Mouse (Mus musculus) limb, embryonic 11.5 days (tissue): ENCODE data around the gene Myct1. TPM values are rescaled to one million over a fixed set of nuclear protein-coding genes. Genes with fewer than 3 reads are reported as not detected.

Experiments
- ATAC-seq: fragments of 200-750 bp; cut with Nextera tagmentation; 2 replicates; pipeline ENCODE4 v1.8.0; 2017; ENCODE audit warnings: low read depth; ENCODE audit not compliant: insufficient number of reproducible peaks, low FRiP score, low TSS enrichment
- DNase-seq: peaks from one replicate; pipeline ENCODE4 v3.0.0-alpha.2; 2015; ENCODE audit warnings: low spot score
- H3K27ac ChIP-seq: fragments of 300-500 bp; sonication (generic); replicated peaks from 2 replicates; pipeline ENCODE4 v1.5.1; 2014; ENCODE audit warnings: low read depth, mild to moderate bottlenecking, low read length
- H3K27me3 ChIP-seq: fragments of 300-500 bp; sonication (generic); 2 replicates; pipeline ENCODE4 v1.6.1; 2014; ENCODE audit warnings: mild to moderate bottlenecking, low read length, mixed read lengths; ENCODE audit not compliant: control insufficient read depth, insufficient read depth
- H3K36me3 ChIP-seq: fragments of 300-500 bp; sonication (generic); 2 replicates; pipeline ENCODE4 v1.6.1; 2014; ENCODE audit warnings: mild to moderate bottlenecking, low read length, moderate library complexity, mixed read lengths; ENCODE audit not compliant: control insufficient read depth, insufficient read depth
- H3K4me1 ChIP-seq: fragments of 300-500 bp; sonication (generic); 2 replicates; pipeline ENCODE4 v1.6.1; 2014; ENCODE audit warnings: low read length, mixed read lengths; ENCODE audit not compliant: control insufficient read depth, insufficient read depth
- H3K4me2 ChIP-seq: fragments of 300-500 bp; sonication (generic); 2 replicates; pipeline ENCODE4 v1.6.1; 2014; ENCODE audit warnings: low read depth, mild to moderate bottlenecking, moderate library complexity; ENCODE audit not compliant: severe bottlenecking
- H3K4me3 ChIP-seq: fragments of 300-500 bp; sonication (generic); 2 replicates; pipeline ENCODE4 v1.5.1; 2014; ENCODE audit warnings: low read depth, low read length
- H3K9ac ChIP-seq: fragments of 300-500 bp; sonication (generic); 2 replicates; pipeline ENCODE4 v1.6.1; 2014; ENCODE audit warnings: mild to moderate bottlenecking, low read length
- H3K9me3 ChIP-seq: fragments of 300-500 bp; sonication (generic); 2 replicates; pipeline ENCODE4 v1.6.1; 2016; ENCODE audit warnings: low read length; ENCODE audit not compliant: control insufficient read depth
- WGBS: fragments of 180-500 bp; shearing (Covaris S2); extraction: QIAGEN DNeasy Blood & Tissue Kit; methylation state at CpG from one replicate; pipeline ENCODE4 v1.1.7; 2014; 5-methylcytosine and 5-hydroxymethylcytosine counted together
- polyA plus RNA-seq: library from polyadenylated mRNA; unstranded; fragments of >200 nt; fragmentation: Nextera tagmentation; extraction: Ambion mirVana; gene quantifications from 2 replicates; pipeline ENCODE4 v1.2.1, GENCODE M21; 2014

Myct1 gene
- polyA plus RNA-seq: 3.1 and 4.1 TPM in 2 replicates

- Histone ChIP-seq H3K27ac (no peak within 1 kb of the TSS), H3K9me3 (no peaks in the 10 kb centered on the region), H3K27me3 (no peaks in the 10 kb centered on the region), H3K9ac (no peak within 1 kb of the TSS), H3K36me3 (no peaks in the 10 kb centered on the region), H3K4me1 (no peaks in the 10 kb centered on the region), H3K4me2 (no peak within 1 kb of the TSS), H3K4me3 (no peak within 1 kb of the TSS)
- no peak for DNase-seq
- 51% methylated on average over 5 of the region's 5 CpGs for whole genome bisulfite sequencing
- no peak for ATAC-seq
Measured at GRCm38 (mm10) chr10:5593464-5593863, at the start of gene Myct1. Gene Myct1, plus strand, starts transcription at chr10:5593775.

DNA sequence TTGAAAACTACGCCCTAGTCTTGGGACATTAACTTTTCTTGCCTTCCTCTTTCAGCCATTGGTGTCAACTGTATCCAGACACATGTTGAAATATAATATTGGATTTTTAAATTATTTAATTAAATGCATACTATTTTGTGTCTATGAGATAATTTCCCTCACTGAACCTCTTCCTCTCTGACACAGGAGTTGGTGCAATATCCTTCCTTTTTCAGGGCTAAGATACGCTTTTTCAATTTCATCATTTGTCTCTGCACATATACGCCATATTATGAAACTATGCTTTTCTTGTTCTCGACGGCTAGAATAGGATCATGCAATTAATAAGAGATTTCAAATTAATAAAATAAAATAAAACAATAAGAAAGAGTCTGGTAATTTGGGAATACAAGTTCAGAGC is 47.1 kb upstream of the Myct1 start:
- 92% methylated on average over 5 of the region's 5 CpGs for WGBS
- no peaks in the 10 kb centered on the region for H3K4me1 ChIP-seq
- H3K4me3 ChIP-seq: no peak overlapping the region
- no peaks in the 10 kb centered on the region for H3K9me3 ChIP-seq
- DNase-seq: no peak
- no peak overlapping the region for H3K4me2 ChIP-seq
- no peak overlapping the region for H3K9ac ChIP-seq
- no peak overlapping the region for H3K27ac ChIP-seq
- H3K36me3 ChIP-seq: no peaks in the 10 kb centered on the region
- 0 out of 2 replicates have a peak, but pooled peaks cover 2% of the 10 kb centered on the region for H3K27me3 ChIP-seq
- no peak for ATAC-seq

- no peaks in the 10 kb centered on the region for H3K4me1 ChIP-seq
- H3K36me3 ChIP-seq: no peaks in the 10 kb centered on the region
- no peak for DNase-seq
- H3K27me3 ChIP-seq: 0 out of 2 replicates have a peak, but pooled peaks cover 2% of the 10 kb centered on the region
- no peak for ATAC-seq
- WGBS: 92% methylated on average over 9 of the region's 9 CpGs
- no peak overlapping the region for H3K4me3 ChIP-seq
- H3K27ac ChIP-seq: no peak overlapping the region
- H3K9ac ChIP-seq: no peak overlapping the region
- no peak overlapping the region for H3K4me2 ChIP-seq
- no peaks in the 10 kb centered on the region for H3K9me3 ChIP-seq
Measured at GRCm38 (mm10) chr10:5547769-5548168, 45.8 kb upstream of the Myct1 start.

DNA sequence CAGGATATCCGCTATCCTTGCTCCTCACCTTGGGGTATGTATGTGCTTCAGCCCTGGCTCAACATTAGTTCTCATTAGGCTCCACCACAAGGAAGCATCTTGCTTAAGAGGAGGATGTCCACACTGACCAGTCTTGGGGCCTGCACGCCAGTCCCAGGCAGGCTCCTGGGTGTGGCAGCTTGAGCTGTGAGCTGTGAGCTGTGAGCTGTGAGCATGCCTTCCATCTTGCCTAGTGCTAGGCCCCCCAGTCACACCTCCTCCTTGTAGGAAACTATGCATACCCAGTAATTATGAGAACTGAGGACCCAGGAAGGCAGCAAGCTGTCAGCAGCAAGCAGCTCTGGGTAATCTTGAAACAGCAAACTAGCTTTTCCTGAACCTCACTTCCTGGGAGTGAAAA is 44.9 kb upstream of the Myct1 start:
- Histone ChIP-seq H3K27ac (no peak overlapping the region), H3K9me3 (no peaks in the 10 kb centered on the region), H3K4me1 (no peaks in the 10 kb centered on the region), H3K4me2 (no peak overlapping the region), H3K36me3 (no peaks in the 10 kb centered on the region), H3K9ac (no peak overlapping the region), H3K4me3 (no peak overlapping the region), H3K27me3 (0 out of 2 replicates have a peak, but pooled peaks cover 2% of the 10 kb centered on the region)
- DNase-seq (no peak), ATAC-seq (no peak)
- 76% methylated on average over 2 of the region's 2 CpGs for WGBS

DNA sequence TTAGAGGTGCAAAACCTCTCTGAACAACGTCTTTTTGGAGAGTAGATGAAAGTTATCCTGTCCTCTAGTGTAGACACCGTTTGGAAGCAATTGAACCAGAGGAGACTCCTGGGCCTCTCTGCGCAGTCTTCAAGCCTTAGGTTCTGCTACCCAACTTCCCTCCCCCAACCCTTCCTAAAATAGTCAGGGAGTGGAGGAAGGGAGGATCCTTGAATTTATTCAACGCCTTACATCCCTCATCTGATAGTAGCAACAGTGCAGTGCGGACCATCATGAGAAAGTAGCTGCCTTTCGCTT is 43.8 kb upstream of the Myct1 start:
- ATAC-seq: no peak
- Histone ChIP-seq H3K4me3 (peak overlapping the region; percentile 41), H3K27ac (no peak overlapping the region), H3K27me3 (0 out of 2 replicates have a peak, but pooled peaks cover 2% of the 10 kb centered on the region), H3K4me1 (no peaks in the 10 kb centered on the region), H3K36me3 (no peaks in the 10 kb centered on the region), H3K9ac (no peak overlapping the region), H3K4me2 (peak overlapping the region; percentile 95), H3K9me3 (no peaks in the 10 kb centered on the region)
- no peak for DNase-seq
- 7% methylated on average over 6 of the region's 6 CpGs for WGBS

DNA sequence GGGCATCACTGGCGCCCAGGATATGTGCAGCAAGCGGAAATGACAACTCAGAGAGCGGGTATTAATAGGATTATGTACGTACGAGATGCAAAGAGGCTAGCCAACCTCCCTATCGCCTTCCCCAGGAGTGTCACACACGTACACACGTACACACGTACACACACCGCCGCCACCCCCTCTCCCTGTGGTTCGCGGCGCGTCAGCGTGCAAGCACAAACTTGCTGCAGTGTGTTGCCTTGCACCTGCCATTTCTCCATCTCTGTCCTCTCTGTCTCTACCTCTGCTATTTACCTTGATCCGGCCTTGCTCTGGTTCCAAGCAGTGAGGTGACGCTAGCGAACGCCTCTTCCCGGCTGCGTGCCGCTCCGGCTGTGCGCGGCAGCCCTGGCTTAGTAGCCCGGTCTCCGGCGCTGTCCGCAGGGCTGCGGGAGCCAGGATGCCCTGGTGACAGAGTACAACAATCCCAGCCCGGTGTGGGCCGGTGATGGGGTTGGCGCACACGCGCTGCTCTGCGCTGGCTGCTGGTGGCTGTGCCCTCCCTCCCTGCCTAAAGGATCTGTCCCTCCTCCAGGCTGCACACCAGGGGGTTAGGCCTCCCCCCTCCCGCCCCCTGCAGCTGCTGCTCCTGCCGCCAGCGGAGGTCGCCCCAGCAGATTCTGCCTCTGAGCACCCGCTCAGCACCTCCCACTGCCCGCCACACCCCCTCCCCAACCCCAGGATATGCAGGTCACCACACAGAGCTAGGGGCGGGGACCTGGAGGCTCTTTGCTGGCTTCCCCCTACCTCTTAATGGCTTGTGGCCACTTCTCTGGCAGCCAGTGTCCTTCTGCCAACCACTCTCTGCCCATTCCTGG is 43.2 kb upstream of the Myct1 start:
- Histone ChIP-seq H3K4me1 (no peaks in the 10 kb centered on the region), H3K9me3 (no peaks in the 10 kb centered on the region), H3K4me2 (peak overlapping the region; percentile 95), H3K9ac (peak overlapping the region; percentile 17; the same call in 1 of the 2 replicates), H3K27ac (no peak overlapping the region), H3K4me3 (peak overlapping the region; percentile 41), H3K27me3 (0 out of 2 replicates have a peak, but pooled peaks cover 2% of the 10 kb centered on the region), H3K36me3 (no peaks in the 10 kb centered on the region)
- DNase-seq: peak; percentile 64
- under 1% methylated on average over 44 of the region's 44 CpGs for WGBS
- peak; percentile 80 for ATAC-seq

- ATAC-seq: no peak
- Histone ChIP-seq H3K9me3 (no peaks in the 10 kb centered on the region), H3K27me3 (0 out of 2 replicates have a peak, but pooled peaks cover 2% of the 10 kb centered on the region), H3K4me3 (peak within 1 kb of the TSS; percentile 41), H3K27ac (no peak within 1 kb of the TSS), H3K4me1 (no peaks in the 10 kb centered on the region), H3K4me2 (peak within 1 kb of the TSS; percentile 95), H3K36me3 (no peaks in the 10 kb centered on the region), H3K9ac (peak within 1 kb of the TSS; percentile 17; the same call in 1 of the 2 replicates)
- DNase-seq: no peak
- WGBS: 75% methylated on average over 5 of the region's 5 CpGs
Measured at GRCm38 (mm10) chr10:5551382-5551781, 42.2 kb upstream of the Myct1 start, which contains the start of gene Syne1. Gene Syne1, minus strand, starts transcription at chr10:5551482.

- DNase-seq (no peak), ATAC-seq (no peak)
- Histone ChIP-seq H3K27ac (no peak overlapping the region), H3K9me3 (no peaks in the 10 kb centered on the region), H3K4me2 (no peak overlapping the region), H3K4me3 (no peak overlapping the region), H3K4me1 (no peaks in the 10 kb centered on the region), H3K36me3 (no peaks in the 10 kb centered on the region), H3K9ac (no peak overlapping the region), H3K27me3 (no peaks in the 10 kb centered on the region)
- WGBS: 23% methylated on average over 5 of the region's 5 CpGs
Measured at GRCm38 (mm10) chr10:5554941-5555340, 38.6 kb upstream of the Myct1 start.
